Mouse (Mus musculus) cerebellum, adult 2 months (tissue): ENCODE measurements around the gene Serpinb1a.

Experiments used
- CTCF ChIP-seq: fragments of 200-500 bp; IDR thresholded peaks from 2 replicates; pipeline ENCODE4 v1.5.1; 2011; ENCODE audit warnings: low read depth, mild to moderate bottlenecking, control low read depth, low read length, moderate library complexity, borderline replicate concordance; ENCODE audit not compliant: insufficient read depth
- POLR2A ChIP-seq: fragments of 200-500 bp; IDR thresholded peaks from 2 replicates; pipeline ENCODE4 v1.6.1; 2011; ENCODE audit warnings: low read length, control low read depth, borderline replicate concordance; ENCODE audit not compliant: insufficient read depth

DNA sequence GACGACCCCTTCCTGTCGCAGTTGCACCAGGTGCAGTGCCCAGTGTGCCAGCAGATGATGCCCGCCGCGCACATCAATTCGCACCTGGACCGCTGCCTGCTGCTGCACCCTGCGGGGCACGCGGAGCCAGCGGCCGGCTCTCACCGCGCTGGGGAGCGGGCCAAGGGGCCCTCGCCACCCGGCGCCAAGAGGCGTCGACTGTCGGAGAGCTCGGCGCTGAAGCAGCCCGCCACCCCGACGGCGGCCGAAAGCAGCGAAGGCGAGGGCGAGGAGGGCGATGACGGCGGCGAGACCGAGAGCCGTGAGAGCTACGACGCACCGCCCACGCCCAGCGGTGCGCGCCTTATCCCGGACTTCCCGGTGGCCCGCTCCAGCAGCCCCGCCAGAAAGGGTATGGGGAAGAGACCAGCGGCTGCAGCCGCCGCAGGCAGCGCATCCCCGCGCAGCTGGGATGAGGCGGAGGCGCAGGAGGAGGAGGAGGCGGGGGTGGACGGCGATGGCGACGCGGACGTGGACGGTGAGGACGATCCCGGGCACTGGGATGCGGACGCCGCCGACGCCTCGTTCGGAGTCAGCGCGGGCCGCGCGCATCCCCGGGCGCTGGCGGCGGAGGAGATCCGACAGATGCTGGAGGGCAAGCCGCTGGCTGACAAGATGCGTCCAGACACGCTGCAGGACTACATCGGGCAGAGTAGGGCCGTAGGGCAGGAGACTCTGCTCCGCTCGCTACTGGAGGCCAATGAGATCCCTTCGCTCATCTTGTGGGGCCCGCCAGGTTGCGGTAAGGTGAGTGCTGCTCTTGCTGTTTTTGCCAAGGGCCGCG is 48.5 kb downstream of the Serpinb1a start, which contains the start of gene D930007J09Rik:
- TF ChIP-seq CTCF (no peak), POLR2A (no peak)
